Mouse (Mus musculus): ENCODE data around the gene Cnih3.

GRCm38 (mm10) chr1:181321149-181321548 is 31.3 kb upstream of the Cnih3 start:
- TF ChIP-seq POLR2A (IDR thresholded peaks at IDR 0.05; ENCODE audit: low read depth, low read length) (no peak), CTCF (IDR thresholded peaks at IDR 0.05; ENCODE audit: extremely low read depth, insufficient read depth, insufficient read length, insufficient replicate concordance) (no peak)
